Mouse (Mus musculus) embryonic facial prominence, embryonic 13.5 days (tissue): ENCODE results near the gene Prex1. TPM values are rescaled to one million over a fixed set of nuclear protein-coding genes. Genes with fewer than 3 reads are reported as not detected.

Experiments
- ATAC-seq: fragments of 200-750 bp; cut with Nextera tagmentation; 2 replicates; pipeline ENCODE4 v1.8.0; 2017; ENCODE audit warnings: low read depth; ENCODE audit not compliant: insufficient number of reproducible peaks, insufficient read depth, low FRiP score, low TSS enrichment
- H3K27ac ChIP-seq: fragments of 300-500 bp; sonication (generic); 2 replicates; pipeline ENCODE4 v1.5.1; 2015; ENCODE audit warnings: moderate library complexity, mild to moderate bottlenecking, inconsistent platforms
- H3K27me3 ChIP-seq: fragments of 300-500 bp; sonication (generic); 2 replicates; pipeline ENCODE4 v1.6.1; 2015; ENCODE audit warnings: mild to moderate bottlenecking, inconsistent platforms
- H3K36me3 ChIP-seq: fragments of 300-500 bp; sonication (generic); 2 replicates; pipeline ENCODE4 v1.6.1; 2015; ENCODE audit warnings: mild to moderate bottlenecking, inconsistent platforms
- H3K4me1 ChIP-seq: fragments of 300-500 bp; sonication (generic); 2 replicates; pipeline ENCODE4 v1.6.1; 2015; ENCODE audit warnings: inconsistent platforms
- H3K4me2 ChIP-seq: fragments of 300-500 bp; sonication (generic); 2 replicates; pipeline ENCODE4 v1.6.1; 2015; ENCODE audit warnings: moderate library complexity, mild to moderate bottlenecking, inconsistent platforms
- H3K4me3 ChIP-seq: fragments of 300-500 bp; sonication (generic); 2 replicates; pipeline ENCODE4 v1.5.1; 2015; ENCODE audit warnings: mild to moderate bottlenecking, inconsistent platforms
- H3K9ac ChIP-seq: fragments of 300-500 bp; sonication (generic); 2 replicates; pipeline ENCODE4 v1.6.1; 2015; ENCODE audit warnings: mild to moderate bottlenecking, inconsistent platforms
- H3K9me3 ChIP-seq: fragments of 300-500 bp; sonication (generic); 2 replicates; pipeline ENCODE4 v1.6.1; 2016; ENCODE audit warnings: inconsistent platforms
- WGBS: fragments of 180-500 bp; shearing (Covaris S2); methylation state at CpG from one replicate; pipeline ENCODE4 v1.1.7; 2015; ENCODE audit warnings: mixed read lengths; 5-methylcytosine and 5-hydroxymethylcytosine counted together
- polyA plus RNA-seq: library from polyadenylated mRNA; unstranded; fragments of >200 nt; fragmentation: Nextera tagmentation; extraction: Ambion mirVana; gene quantifications from 2 replicates; pipeline ENCODE4 v1.2.1, GENCODE M21; 2015

The Prex1 gene
- polyA plus RNA-seq, 1 experiment from 2014 or later = 28.4 TPM

GRCm38 (mm10) chr2:166719930-166720305 lies 6.3 kb upstream of the Prex1 start:
- H3K36me3 ChIP-seq = no peaks in the 10 kb centered on the region
- H3K27me3 ChIP-seq = no peaks in the 10 kb centered on the region
- no peak overlapping the region for H3K4me2 ChIP-seq
- WGBS = 61% methylated on average over 2 of the region's 2 CpGs
- H3K4me1 ChIP-seq = peaks cover 7% of the 10 kb centered on the region
- no peak overlapping the region for H3K9ac ChIP-seq
- H3K9me3 ChIP-seq = no peaks in the 10 kb centered on the region
- H3K4me3 ChIP-seq = no peak overlapping the region
- ATAC-seq = no peak
- no peak overlapping the region; the same call in 1 of the 2 replicates for H3K27ac ChIP-seq

DNA sequence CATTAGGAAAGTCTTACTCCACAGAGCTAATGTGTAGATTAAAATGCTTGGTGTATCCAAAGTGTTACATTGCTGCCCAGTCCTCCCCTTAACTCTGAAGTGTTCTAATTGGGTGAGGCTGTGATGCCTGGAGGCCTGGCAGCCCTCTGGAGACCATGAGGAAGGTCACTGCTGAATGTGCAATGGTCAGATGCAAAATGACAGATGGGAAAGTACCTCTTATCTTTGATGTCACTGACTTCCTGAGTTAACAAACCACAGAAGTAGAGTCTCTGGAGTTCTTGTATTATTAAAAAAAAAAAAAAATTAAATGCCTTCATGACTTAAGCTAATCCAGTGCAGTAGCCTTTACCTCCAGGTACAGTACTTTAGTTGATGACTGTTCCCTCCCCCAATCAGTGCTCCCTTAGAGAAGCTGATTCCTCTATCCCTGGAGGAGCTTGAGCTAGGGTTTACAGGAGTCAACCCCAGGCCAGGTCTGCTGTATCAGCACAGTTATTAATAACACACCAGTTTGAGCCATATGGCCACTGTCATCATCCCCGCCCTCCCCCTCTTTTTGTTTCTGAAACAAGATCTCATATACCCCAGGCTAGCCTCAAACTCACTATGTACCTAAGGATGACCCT lies 5.8 kb upstream of the Prex1 start:
- WGBS = 100% methylated on average over 1 of the region's 1 CpGs
- Histone ChIP-seq H3K27ac (no peak overlapping the region), H3K9me3 (no peaks in the 10 kb centered on the region), H3K4me3 (no peak overlapping the region), H3K4me1 (peaks cover 12% of the 10 kb centered on the region), H3K27me3 (no peaks in the 10 kb centered on the region), H3K36me3 (no peaks in the 10 kb centered on the region), H3K9ac (no peak overlapping the region), H3K4me2 (no peak overlapping the region)
- no peak for ATAC-seq

DNA sequence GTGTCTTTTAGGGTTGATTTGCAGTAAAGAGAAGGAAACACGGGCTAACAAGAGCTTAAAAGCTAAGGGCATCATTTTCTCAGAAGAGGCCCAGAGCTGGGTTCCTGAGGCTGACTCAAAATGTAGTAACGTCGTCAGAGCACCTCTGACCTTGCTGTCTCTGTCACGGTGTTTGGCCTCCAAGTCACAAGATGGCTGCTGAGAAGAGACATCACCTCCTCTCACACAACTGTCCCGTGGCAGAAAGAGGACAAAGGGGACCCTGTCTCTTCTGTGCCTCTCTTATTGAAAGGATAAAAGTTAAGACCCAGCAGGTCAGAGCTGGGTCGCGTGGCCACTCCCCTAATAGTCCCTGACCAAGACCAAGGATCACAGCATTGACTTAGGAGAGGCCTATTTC lies 2.4 kb upstream of the Prex1 start:
- Histone ChIP-seq H3K36me3 (no peaks in the 10 kb centered on the region), H3K4me1 (peaks cover 35% of the 10 kb centered on the region), H3K4me2 (no peak overlapping the region), H3K27ac (no peak overlapping the region), H3K9me3 (no peaks in the 10 kb centered on the region), H3K4me3 (no peak overlapping the region), H3K9ac (no peak overlapping the region), H3K27me3 (no peaks in the 10 kb centered on the region)
- WGBS = 59% methylated on average over 7 of the region's 7 CpGs
- no peak for ATAC-seq

DNA sequence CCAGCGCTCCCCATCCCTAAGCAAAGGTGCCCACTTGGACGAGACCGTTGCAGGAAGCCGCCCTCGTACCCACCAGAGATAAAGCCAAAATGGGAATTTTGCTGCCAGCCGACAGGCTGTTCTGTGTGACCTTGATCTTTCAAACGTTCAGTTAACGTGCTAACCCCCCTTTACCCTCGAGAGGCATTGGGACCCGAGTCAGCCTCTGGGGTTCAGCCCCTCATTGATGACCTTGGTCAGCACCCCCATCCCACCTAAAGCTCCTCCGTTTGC lies 731 bp upstream of the Prex1 start:
- Histone ChIP-seq H3K4me2 (peak overlapping the region; percentile 78), H3K9ac (peak overlapping the region; percentile 68), H3K27ac (peak overlapping the region; percentile 57; the same call in 1 of the 2 replicates), H3K27me3 (no peaks in the 10 kb centered on the region), H3K4me3 (peak overlapping the region; percentile 80), H3K4me1 (peaks cover 42% of the 10 kb centered on the region), H3K9me3 (no peaks in the 10 kb centered on the region), H3K36me3 (no peaks in the 10 kb centered on the region)
- no peak for ATAC-seq
- WGBS = 12% methylated on average over 11 of the region's 11 CpGs

DNA sequence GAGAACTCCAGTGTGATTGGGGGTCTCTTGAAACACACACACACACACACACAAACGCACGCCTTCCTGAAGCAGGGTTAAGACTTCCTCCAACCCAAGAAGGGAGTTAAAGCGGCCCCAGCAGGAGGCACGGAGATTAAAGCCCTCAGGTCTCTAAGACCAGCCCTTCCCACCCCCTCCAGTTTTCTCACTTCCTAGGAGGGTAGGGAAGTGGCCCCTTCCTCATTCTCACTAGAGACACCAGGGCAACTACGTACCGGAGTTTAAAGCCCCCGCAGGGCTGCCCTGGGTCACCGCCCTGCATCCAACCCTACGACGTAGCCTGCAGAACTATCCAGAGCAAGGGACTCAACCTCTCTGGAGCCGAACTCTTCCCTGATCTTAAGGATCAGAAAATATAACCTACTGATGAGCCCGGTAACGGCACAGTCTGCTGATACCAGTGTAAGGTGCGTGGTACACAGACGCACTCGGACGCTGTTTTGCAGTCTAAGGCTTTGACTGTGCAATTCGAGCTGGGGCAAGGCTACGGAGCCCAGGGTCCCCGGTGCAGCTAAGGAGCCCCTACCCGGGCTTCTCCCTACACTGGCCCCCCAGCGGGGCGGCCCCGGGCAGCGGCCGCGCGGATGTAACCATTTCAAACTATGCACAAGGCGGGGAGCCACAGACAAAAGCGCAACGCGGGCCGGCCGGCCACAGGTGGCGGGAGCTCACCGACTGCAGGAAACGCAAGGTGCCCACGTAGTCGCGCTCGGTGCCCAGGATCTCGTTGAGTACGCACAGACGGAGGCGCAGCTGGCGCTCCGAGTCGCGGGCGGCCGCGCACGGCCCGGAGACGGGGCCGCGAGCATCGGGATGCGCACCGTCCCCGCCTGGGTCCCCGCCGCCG lies 587 bp downstream of the Prex1 start:
- Histone ChIP-seq H3K27ac (peak overlapping the region; percentile 76), H3K4me1 (peaks cover 47% of the 10 kb centered on the region), H3K27me3 (no peaks in the 10 kb centered on the region), H3K9me3 (no peaks in the 10 kb centered on the region), H3K9ac (peak overlapping the region; percentile 82), H3K4me2 (peak overlapping the region; percentile 90), H3K36me3 (no peaks in the 10 kb centered on the region), H3K4me3 (peak overlapping the region; percentile 80)
- under 1% methylated on average over 59 of the region's 64 CpGs for WGBS
- peak; percentile 38; the same call in 1 of the 2 replicates for ATAC-seq

- Histone ChIP-seq H3K4me1 (peaks cover 47% of the 10 kb centered on the region), H3K4me3 (peak overlapping the region; percentile 80), H3K9ac (peak overlapping the region; percentile 82), H3K36me3 (no peaks in the 10 kb centered on the region), H3K27me3 (no peaks in the 10 kb centered on the region), H3K9me3 (no peaks in the 10 kb centered on the region), H3K4me2 (peak overlapping the region; percentile 90), H3K27ac (peak overlapping the region; percentile 48; the same call in 1 of the 2 replicates)
- ATAC-seq = no peak
- 0% methylated on average over 4 of the region's 4 CpGs for WGBS
Measured at GRCm38 (mm10) chr2:166712310-166712709, 1.3 kb downstream of the Prex1 start.

DNA sequence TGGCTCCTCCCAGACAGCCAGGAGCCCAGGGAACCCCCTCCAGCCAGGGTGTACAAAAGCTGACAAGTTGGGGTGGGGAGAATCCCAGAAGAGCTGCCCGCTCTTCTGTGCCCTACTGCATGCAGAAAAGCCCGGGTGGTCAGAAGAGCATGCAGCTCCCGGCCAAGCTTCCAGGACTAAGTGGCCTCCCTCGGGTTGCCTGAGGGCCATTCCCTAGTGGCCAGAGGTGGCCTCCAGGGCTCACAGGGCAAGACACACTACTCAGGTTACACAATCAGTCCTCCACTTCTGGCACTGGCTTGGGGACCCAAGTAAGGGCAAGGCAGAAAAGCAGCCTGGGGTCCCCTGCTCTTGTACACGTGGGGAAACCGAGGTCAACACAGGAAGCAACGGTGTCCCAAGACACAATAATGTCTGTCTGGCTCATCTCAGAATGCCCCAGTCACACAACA lies 1.9 kb downstream of the Prex1 start:
- Histone ChIP-seq H3K36me3 (no peaks in the 10 kb centered on the region), H3K4me2 (peak overlapping the region; percentile 90), H3K9ac (peak overlapping the region; percentile 82), H3K9me3 (no peaks in the 10 kb centered on the region), H3K27ac (peak overlapping the region; percentile 48), H3K4me1 (peaks cover 49% of the 10 kb centered on the region), H3K27me3 (no peaks in the 10 kb centered on the region), H3K4me3 (peak overlapping the region; percentile 80)
- WGBS = 11% methylated on average over 7 of the region's 7 CpGs
- no peak for ATAC-seq

- no peaks in the 10 kb centered on the region for H3K9me3 ChIP-seq
- no peak overlapping the region for H3K27ac ChIP-seq
- no peak overlapping the region for H3K4me3 ChIP-seq
- H3K27me3 ChIP-seq = no peaks in the 10 kb centered on the region
- peaks cover 9% of the 10 kb centered on the region for H3K36me3 ChIP-seq
- no peak overlapping the region for H3K4me2 ChIP-seq
- no peak overlapping the region for H3K9ac ChIP-seq
- 85% methylated on average over 2 of the region's 2 CpGs for WGBS
- H3K4me1 ChIP-seq = peaks cover 60% of the 10 kb centered on the region
- ATAC-seq = no peak
Measured at GRCm38 (mm10) chr2:166709883-166710282, 3.7 kb downstream of the Prex1 start.

DNA sequence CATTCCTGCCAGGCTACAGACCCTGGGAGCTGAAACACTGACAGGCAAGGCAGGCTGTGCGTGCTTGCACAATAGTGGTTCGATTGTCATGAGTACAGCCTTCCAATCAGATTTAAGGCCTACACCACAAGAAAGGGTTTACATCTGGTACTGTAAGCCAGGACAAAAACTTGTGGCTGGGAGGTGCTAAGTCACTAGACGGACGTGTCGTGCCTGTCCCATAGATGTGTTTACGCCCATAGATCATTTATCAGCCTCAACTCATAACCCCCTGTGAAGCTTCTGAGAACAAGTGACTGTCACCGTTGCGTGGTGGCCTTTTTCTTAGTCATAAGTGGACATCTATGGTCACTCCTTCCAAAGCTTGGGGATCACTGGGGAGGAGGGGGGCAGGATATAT lies 5.3 kb downstream of the Prex1 start:
- H3K4me2 ChIP-seq = no peak overlapping the region
- no peak overlapping the region for H3K4me3 ChIP-seq
- peaks cover 61% of the 10 kb centered on the region for H3K4me1 ChIP-seq
- 0 out of 2 replicates have a peak overlapping the region, but pooled peaks have one; percentile 4 for H3K9ac ChIP-seq
- WGBS = 77% methylated on average over 8 of the region's 8 CpGs
- peaks cover 15% of the 10 kb centered on the region for H3K36me3 ChIP-seq
- H3K9me3 ChIP-seq = no peaks in the 10 kb centered on the region
- H3K27ac ChIP-seq = no peak overlapping the region
- ATAC-seq = no peak
- H3K27me3 ChIP-seq = no peaks in the 10 kb centered on the region

DNA sequence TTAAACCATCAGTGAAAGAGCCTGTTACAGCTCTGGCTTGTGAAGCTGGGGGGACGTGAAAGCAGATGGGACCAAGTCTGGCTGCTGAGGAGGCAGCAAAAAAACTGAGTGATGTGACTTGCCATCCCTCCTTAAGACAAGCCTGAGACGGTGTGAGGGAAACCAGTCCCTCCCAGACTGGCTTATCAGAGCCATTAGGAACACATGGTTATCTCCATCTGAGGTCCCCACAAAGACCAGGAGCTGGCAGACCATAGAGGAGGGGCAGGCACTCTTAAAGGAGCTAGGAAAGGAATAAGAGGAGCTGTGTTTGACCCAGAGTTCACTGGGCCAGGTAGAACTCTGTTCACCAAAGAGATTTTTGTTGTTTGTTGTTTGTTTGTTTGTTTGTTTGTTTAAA lies 7.1 kb downstream of the Prex1 start:
- no peaks in the 10 kb centered on the region for H3K9me3 ChIP-seq
- no peak overlapping the region for H3K4me2 ChIP-seq

GRCm38 (mm10) chr2:166703491-166703890 lies 10.1 kb downstream of the Prex1 start:
- Histone ChIP-seq H3K9me3 (no peaks in the 10 kb centered on the region), H3K4me3 (no peak overlapping the region), H3K9ac (no peak overlapping the region), H3K4me1 (peaks cover 28% of the 10 kb centered on the region), H3K36me3 (peaks cover 21% of the 10 kb centered on the region), H3K27ac (no peak overlapping the region), H3K4me2 (no peak overlapping the region), H3K27me3 (no peaks in the 10 kb centered on the region)
- 81% methylated on average over 3 of the region's 3 CpGs for WGBS
- ATAC-seq = no peak

More for the DNA sequence above, 7.1 kb downstream of the Prex1 start:
- H3K27ac ChIP-seq = peak overlapping the region; percentile 19; the same call in 1 of the 2 replicates
- H3K4me3 ChIP-seq = no peak overlapping the region
- peaks cover 21% of the 10 kb centered on the region for H3K36me3 ChIP-seq
- H3K9ac ChIP-seq = no peak overlapping the region
- H3K4me1 ChIP-seq = peaks cover 45% of the 10 kb centered on the region
- no peaks in the 10 kb centered on the region for H3K27me3 ChIP-seq
- 57% methylated on average over 2 of the region's 2 CpGs for WGBS
- ATAC-seq = no peak

DNA sequence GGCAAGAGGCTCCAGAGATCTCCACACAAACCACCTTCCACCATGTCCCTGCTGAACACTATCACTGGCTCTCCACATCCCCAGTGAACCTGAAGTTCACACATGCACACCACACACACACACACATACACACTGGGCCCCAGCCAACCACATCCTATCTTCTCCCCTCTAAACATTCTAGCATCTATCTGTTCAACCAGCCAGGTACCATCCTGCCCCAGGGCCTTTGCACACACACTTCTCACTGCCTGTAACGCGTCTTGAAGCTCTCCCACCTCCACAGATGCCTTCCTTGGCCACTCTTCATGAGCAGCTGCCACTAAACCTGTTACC lies 11.6 kb downstream of the Prex1 start:
- H3K27ac ChIP-seq = no peak overlapping the region
- peaks cover 21% of the 10 kb centered on the region for H3K36me3 ChIP-seq
- WGBS = 94% methylated on average over 2 of the region's 2 CpGs
- no peak overlapping the region for H3K4me3 ChIP-seq
- ATAC-seq = no peak
- H3K27me3 ChIP-seq = no peaks in the 10 kb centered on the region
- peaks cover 27% of the 10 kb centered on the region for H3K4me1 ChIP-seq
- H3K4me2 ChIP-seq = no peak overlapping the region
- H3K9me3 ChIP-seq = no peaks in the 10 kb centered on the region
- H3K9ac ChIP-seq = no peak overlapping the region
